Mouse (Mus musculus): Measurements from ENCODE around the gene Fam172a.
A peak's percentile ranks its signal among the peaks of the same experiment; 100 is the strongest.
"Not testable (repeated sequence)": the region's sequence is repeated elsewhere in the genome, so short reads cannot be mapped to it uniquely, and the experiment has no call there.

Fam172a gene

GRCm38 (mm10) chr13:77701733-77702132 is at the start of gene Fam172a:
Fam172a (plus strand) TSS chr13:77702033.
- DNase-seq (ENCODE audit: low read depth, low spot score) = not testable (repeated sequence)

GRCm38 (mm10) chr13:77688651-77689050 is 13.2 kb upstream of the Fam172a start:
- no peak for DNase-seq (ENCODE audit: low read depth, low spot score)

- DNase-seq (ENCODE audit: low read depth, low spot score) = peak; percentile 88
These were observed 6.7 kb downstream of the Fam172a start for GRCm38 (mm10) chr13:77708514-77709013.

GRCm38 (mm10) chr13:77717499-77717898 is 15.7 kb downstream of the Fam172a start:
- no peak for DNase-seq (ENCODE audit: low read depth, low spot score)

- DNase-seq (ENCODE audit: low read depth, low spot score) = no peak
These were observed 41.0 kb downstream of the Fam172a start for GRCm38 (mm10) chr13:77742822-77743221.

- DNase-seq (ENCODE audit: low read depth, low spot score) = no peak
These were observed 75.8 kb downstream of the Fam172a start for GRCm38 (mm10) chr13:77777606-77778005.

GRCm38 (mm10) chr13:77807341-77807740 is 105.5 kb downstream of the Fam172a start:
- DNase-seq (ENCODE audit: low read depth, low spot score) = not testable (repeated sequence)

GRCm38 (mm10) chr13:77810449-77810848 is 108.6 kb downstream of the Fam172a start:
- DNase-seq (ENCODE audit: low read depth, low spot score) = no peak

GRCm38 (mm10) chr13:77826138-77826537 is 124.3 kb downstream of the Fam172a start:
- no peak for DNase-seq (ENCODE audit: low read depth, low spot score)

GRCm38 (mm10) chr13:77843017-77843654 is 141.3 kb downstream of the Fam172a start:
- DNase-seq (ENCODE audit: low read depth, low spot score) = no peak

GRCm38 (mm10) chr13:77848868-77849267 is 147.0 kb downstream of the Fam172a start:
- DNase-seq (ENCODE audit: low read depth, low spot score) = no peak

GRCm38 (mm10) chr13:77864804-77865203 is 163.0 kb downstream of the Fam172a start:
- DNase-seq (ENCODE audit: low read depth, low spot score) = no peak

- DNase-seq (ENCODE audit: low read depth, low spot score) = no peak
These were observed 166.5 kb downstream of the Fam172a start for GRCm38 (mm10) chr13:77868314-77868713.

- DNase-seq (ENCODE audit: low read depth, low spot score) = no peak
These were observed 176.3 kb downstream of the Fam172a start for GRCm38 (mm10) chr13:77878120-77878519.

GRCm38 (mm10) chr13:77878545-77878944 is 176.7 kb downstream of the Fam172a start:
- no peak for DNase-seq (ENCODE audit: low read depth, low spot score)

- DNase-seq (ENCODE audit: low read depth, low spot score) = no peak
These were observed 195.8 kb downstream of the Fam172a start for GRCm38 (mm10) chr13:77897619-77898018.

- no peak for DNase-seq (ENCODE audit: low read depth, low spot score)
These were observed 196.4 kb downstream of the Fam172a start for GRCm38 (mm10) chr13:77898066-77898796.

GRCm38 (mm10) chr13:77899725-77900124 is 197.9 kb downstream of the Fam172a start:
- DNase-seq (ENCODE audit: low read depth, low spot score) = no peak

GRCm38 (mm10) chr13:77900843-77901242 is 199.0 kb downstream of the Fam172a start:
- no peak for DNase-seq (ENCODE audit: low read depth, low spot score)

- no peak for DNase-seq (ENCODE audit: low read depth, low spot score)
These were observed 207.4 kb downstream of the Fam172a start for GRCm38 (mm10) chr13:77909184-77909583.

GRCm38 (mm10) chr13:77922834-77923233 is 221.0 kb downstream of the Fam172a start:
- peak; percentile 5 for DNase-seq (ENCODE audit: low read depth, low spot score)

GRCm38 (mm10) chr13:77957611-77958010 is 255.8 kb downstream of the Fam172a start:
- DNase-seq (ENCODE audit: low read depth, low spot score) = no peak
